Mouse (Mus musculus): ENCODE results near the gene Mobp. TPM values are rescaled to one million over a fixed set of nuclear protein-coding genes. Genes with fewer than 3 reads are reported as not detected.

Mobp gene
- polyA plus RNA-seq, 1 experiment = not detected

DNA sequence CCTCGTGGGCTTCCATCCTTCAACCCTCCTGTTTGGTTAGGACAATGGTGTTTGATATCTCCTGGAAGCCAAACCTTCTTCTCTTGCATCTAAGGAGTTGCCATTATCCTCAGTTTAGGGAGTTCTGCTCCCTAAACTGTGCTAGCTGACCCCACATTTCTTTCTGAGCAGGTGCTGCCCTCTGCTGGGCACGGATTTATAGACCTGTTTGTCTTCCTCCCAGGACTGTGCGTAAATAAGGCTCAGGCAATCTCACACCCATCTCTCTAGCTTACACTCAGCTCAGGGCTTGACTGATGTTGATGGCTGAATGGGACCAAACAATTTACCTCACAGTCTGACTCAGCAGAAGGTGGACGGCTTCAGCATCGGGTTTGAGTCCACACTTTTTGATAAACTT is 21.8 kb downstream of the Mobp start:
- no peak overlapping the region for H3K27ac ChIP-seq (ENCODE audit: insufficient read depth, low read length)
- H3K4me3 ChIP-seq (ENCODE audit: insufficient read depth, low read length) = no peak overlapping the region
- no peak for TF ChIP-seq CTCF (IDR thresholded peaks at IDR 0.05; ENCODE audit: borderline replicate concordance, insufficient read depth, low read length)
- TF ChIP-seq POLR2A (IDR thresholded peaks at IDR 0.05; ENCODE audit: low read depth, low read length) = no peak
- no peaks in the 10 kb centered on the region for H3K4me1 ChIP-seq (ENCODE audit: control insufficient read depth, insufficient read depth, low read length)

GRCm38 (mm10) chr9:120174436-120175137 is 25.1 kb downstream of the Mobp start:
- TF ChIP-seq CTCF (IDR thresholded peaks at IDR 0.05; ENCODE audit: borderline replicate concordance, insufficient read depth, low read length) = no peak
- no peak for TF ChIP-seq POLR2A (IDR thresholded peaks at IDR 0.05; ENCODE audit: low read depth, low read length)
- no peaks in the 10 kb centered on the region for H3K4me1 ChIP-seq (ENCODE audit: control insufficient read depth, insufficient read depth, low read length)
- no peak overlapping the region for H3K4me3 ChIP-seq (ENCODE audit: insufficient read depth, low read length)
- H3K27ac ChIP-seq (ENCODE audit: insufficient read depth, low read length) = no peak overlapping the region

GRCm38 (mm10) chr9:120178813-120179212 is 29.3 kb downstream of the Mobp start:
- no peaks in the 10 kb centered on the region for H3K4me1 ChIP-seq (ENCODE audit: control insufficient read depth, insufficient read depth, low read length)
- H3K4me3 ChIP-seq (ENCODE audit: insufficient read depth, low read length) = no peak overlapping the region
- TF ChIP-seq CTCF (IDR thresholded peaks at IDR 0.05; ENCODE audit: borderline replicate concordance, insufficient read depth, low read length) (no peak), POLR2A (IDR thresholded peaks at IDR 0.05; ENCODE audit: low read depth, low read length) (no peak)
- H3K27ac ChIP-seq (ENCODE audit: insufficient read depth, low read length) = no peak overlapping the region

GRCm38 (mm10) chr9:120184499-120184898 is 35.0 kb downstream of the Mobp start:
- Histone ChIP-seq H3K4me3 (ENCODE audit: insufficient read depth, low read length) (no peak overlapping the region), H3K27ac (ENCODE audit: insufficient read depth, low read length) (no peak overlapping the region), H3K4me1 (ENCODE audit: control insufficient read depth, insufficient read depth, low read length) (no peaks in the 10 kb centered on the region)
- TF ChIP-seq CTCF (IDR thresholded peaks at IDR 0.05; ENCODE audit: borderline replicate concordance, insufficient read depth, low read length) (0 out of 2 replicates have a peak, but pooled peaks have one; percentile 16), POLR2A (IDR thresholded peaks at IDR 0.05; ENCODE audit: low read depth, low read length) (no peak)

- Histone ChIP-seq H3K4me3 (ENCODE audit: insufficient read depth, low read length) (no peak overlapping the region), H3K27ac (ENCODE audit: insufficient read depth, low read length) (no peak overlapping the region), H3K4me1 (ENCODE audit: control insufficient read depth, insufficient read depth, low read length) (no peaks in the 10 kb centered on the region)
- TF ChIP-seq CTCF (IDR thresholded peaks at IDR 0.05; ENCODE audit: borderline replicate concordance, insufficient read depth, low read length) (no peak), POLR2A (IDR thresholded peaks at IDR 0.05; ENCODE audit: low read depth, low read length) (no peak)
Measured at GRCm38 (mm10) chr9:120186856-120187255, 37.3 kb downstream of the Mobp start.

- no peak overlapping the region for H3K27ac ChIP-seq (ENCODE audit: insufficient read depth, low read length)
- no peaks in the 10 kb centered on the region for H3K4me1 ChIP-seq (ENCODE audit: control insufficient read depth, insufficient read depth, low read length)
- H3K4me3 ChIP-seq (ENCODE audit: insufficient read depth, low read length) = peak overlapping the region; percentile 28
- TF ChIP-seq POLR2A (IDR thresholded peaks at IDR 0.05; ENCODE audit: low read depth, low read length) (no peak), CTCF (IDR thresholded peaks at IDR 0.05; ENCODE audit: borderline replicate concordance, insufficient read depth, low read length) (no peak)
Measured at GRCm38 (mm10) chr9:120190891-120191290, 41.4 kb downstream of the Mobp start.

- no peaks in the 10 kb centered on the region for H3K4me1 ChIP-seq (ENCODE audit: control insufficient read depth, insufficient read depth, low read length)
- H3K4me3 ChIP-seq (ENCODE audit: insufficient read depth, low read length) = peak overlapping the region; percentile 28
- TF ChIP-seq POLR2A (IDR thresholded peaks at IDR 0.05; ENCODE audit: low read depth, low read length) (no peak), CTCF (IDR thresholded peaks at IDR 0.05; ENCODE audit: borderline replicate concordance, insufficient read depth, low read length) (0 out of 2 replicates have a peak, but pooled peaks have one; percentile 21)
- no peak overlapping the region for H3K27ac ChIP-seq (ENCODE audit: insufficient read depth, low read length)
Measured at GRCm38 (mm10) chr9:120191362-120192098, 42.0 kb downstream of the Mobp start.

- no peak for TF ChIP-seq CTCF (IDR thresholded peaks at IDR 0.05; ENCODE audit: borderline replicate concordance, insufficient read depth, low read length)
- no peak for TF ChIP-seq POLR2A (IDR thresholded peaks at IDR 0.05; ENCODE audit: low read depth, low read length)
Measured at GRCm38 (mm10) chr9:120192742-120193141, 43.2 kb downstream of the Mobp start.

GRCm38 (mm10) chr9:120200873-120201272 is 51.4 kb downstream of the Mobp start:
- Histone ChIP-seq H3K4me1 (ENCODE audit: control insufficient read depth, insufficient read depth, low read length) (no peaks in the 10 kb centered on the region), H3K27ac (ENCODE audit: insufficient read depth, low read length) (no peak overlapping the region), H3K4me3 (ENCODE audit: insufficient read depth, low read length) (no peak overlapping the region)
- TF ChIP-seq CTCF (IDR thresholded peaks at IDR 0.05; ENCODE audit: borderline replicate concordance, insufficient read depth, low read length) (no peak), POLR2A (IDR thresholded peaks at IDR 0.05; ENCODE audit: low read depth, low read length) (no peak)

More at GRCm38 (mm10) chr9:120192742-120193141, 43.2 kb downstream of the Mobp start:
- no peaks in the 10 kb centered on the region for H3K4me1 ChIP-seq (ENCODE audit: control insufficient read depth, insufficient read depth, low read length)
- no peak overlapping the region for H3K4me3 ChIP-seq (ENCODE audit: insufficient read depth, low read length)
- no peak overlapping the region for H3K27ac ChIP-seq (ENCODE audit: insufficient read depth, low read length)

DNA sequence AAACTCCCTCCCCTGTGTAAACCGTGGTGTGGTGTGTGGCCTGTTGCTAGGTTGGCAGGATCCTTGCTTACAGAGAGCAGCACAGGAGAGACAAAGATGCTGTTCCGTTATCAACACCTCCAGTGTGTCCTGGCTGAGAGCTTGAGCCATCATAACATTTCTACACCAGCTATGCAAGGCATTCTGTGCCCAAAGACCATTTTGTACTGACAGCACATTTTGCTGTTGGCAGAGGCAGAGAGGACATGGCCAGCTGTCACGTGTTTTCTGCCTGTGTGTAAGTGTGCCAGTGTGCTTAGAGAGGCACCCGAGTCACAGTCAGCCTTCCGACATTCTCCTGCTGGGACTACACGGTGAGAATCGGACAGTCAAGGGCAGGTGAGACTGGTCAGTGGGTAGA is 52.2 kb downstream of the Mobp start:
- no peaks in the 10 kb centered on the region for H3K4me1 ChIP-seq (ENCODE audit: control insufficient read depth, insufficient read depth, low read length)
- H3K4me3 ChIP-seq (ENCODE audit: insufficient read depth, low read length) = no peak overlapping the region
- no peak overlapping the region for H3K27ac ChIP-seq (ENCODE audit: insufficient read depth, low read length)
- TF ChIP-seq POLR2A (IDR thresholded peaks at IDR 0.05; ENCODE audit: low read depth, low read length) (no peak), CTCF (IDR thresholded peaks at IDR 0.05; ENCODE audit: borderline replicate concordance, insufficient read depth, low read length) (no peak)
